Comparison of ENCODE assay signal across 9 mouse cellular contexts in genomic region chr17:7306278-7307196, GRCm38 (mm10). TPM values are rescaled to one million over a fixed set of nuclear protein-coding genes. Genes with fewer than 3 reads are reported as not detected.
DNase-seq lines count a peak whose midpoint lies in the region; ATAC-seq and TF ChIP-seq lines count a peak whose summit lies in the region.
"Not testable (repeated sequence)": the region's sequence is repeated elsewhere in the genome, so short reads cannot be mapped to it uniquely, and the experiment has no call there.
"Had no signal": no experiment of that assay in that cellular context is flagged by ENCODE, and none has a peak within 500 bp of the region (broad histone marks: within the 10 kb centered on the region; RNA-seq: fewer than 3 reads in every experiment).

No protein-coding gene starts in this region.

- TF ChIP-seq RAD21 in MEL (IDR thresholded peaks at IDR 0.05; ENCODE audit: low read depth, low read length): not testable (repeated sequence)

- H3K4me3 ChIP-seq in MEL (ENCODE audit: control insufficient read depth in 1 of 2, insufficient read depth in 1 of 2, low read depth in 2 of 2, low read length in 2 of 2); hindbrain, embryonic 12.5 days; limb, embryonic 14.5 days (replicated peaks; ENCODE audit: low read length); midbrain, embryonic 13.5 days (replicated peaks); stomach, embryonic 16.5 days (replicated peaks; ENCODE audit: low read length): not testable (repeated sequence)

- H3K4me1 ChIP-seq in MEL (ENCODE audit: control insufficient read depth in 1 of 2, insufficient read depth in 2 of 2, low read length in 2 of 2); hindbrain, embryonic 12.5 days; limb, embryonic 14.5 days (ENCODE audit: control insufficient read depth, insufficient read depth, low read length); midbrain, embryonic 13.5 days (replicated peaks); stomach, embryonic 16.5 days (ENCODE audit: control insufficient read depth, insufficient read depth, low read length): not testable (repeated sequence)

- not testable (repeated sequence) for H3K27me3 ChIP-seq in MEL (ENCODE audit: control insufficient read depth in 1 of 2, insufficient read depth in 2 of 2, low read length in 2 of 2); hindbrain, embryonic 12.5 days; limb, embryonic 14.5 days (ENCODE audit: control insufficient read depth, insufficient read depth, low read length); midbrain, embryonic 13.5 days; stomach, embryonic 16.5 days (ENCODE audit: control insufficient read depth, insufficient read depth, low read length)

- not testable (repeated sequence) for TF ChIP-seq POLR2A in MEL (IDR thresholded peaks at IDR 0.05; ENCODE audit: control insufficient read depth in 1 of 2, insufficient read depth in 1 of 2, low read depth in 1 of 2, low read length in 2 of 2, poor library complexity in 1 of 2); limb, embryonic 14.5 days (IDR thresholded peaks at IDR 0.05; ENCODE audit: borderline replicate concordance, extremely low read depth, insufficient read depth, insufficient read length)

- H3K4me2 ChIP-seq in hindbrain, embryonic 12.5 days (replicated peaks); limb, embryonic 14.5 days (replicated peaks; ENCODE audit: low read depth, low read length, severe bottlenecking); midbrain, embryonic 13.5 days (replicated peaks); stomach, embryonic 16.5 days (ENCODE audit: low read depth, low read length): not testable (repeated sequence)

- TF ChIP-seq CTCF in MEL (IDR thresholded peaks at IDR 0.05 in 2 of 3, conservative IDR thresholded peaks at IDR 0.05 in 1 of 3; ENCODE audit: control insufficient read depth in 1 of 3, insufficient read depth in 1 of 3, low read depth in 2 of 3, low read length in 3 of 3, poor library complexity in 1 of 3, severe bottlenecking in 1 of 3): not testable (repeated sequence)

- DNase-seq in MEL (ENCODE audit: low read depth, low spot score): peak; percentile 16
- peak; percentile 49 to 67 for DNase-seq in cerebellum, postnatal 14 days
- DNase-seq in frontal cortex, postnatal 36 days (ENCODE audit: low spot score in 2 of 2): peak; percentile 39 to 87
- peak; percentile 53 for DNase-seq in kidney, postnatal 14 days
- DNase-seq in limb, embryonic 14.5 days (ENCODE audit: low spot score): not testable (repeated sequence)

- H3K27ac ChIP-seq in MEL (ENCODE audit: control insufficient read depth, low read depth, low read length); hindbrain, embryonic 12.5 days; limb, embryonic 14.5 days (replicated peaks; ENCODE audit: low read depth, low read length); midbrain, embryonic 13.5 days; stomach, embryonic 16.5 days (ENCODE audit: low read length): not testable (repeated sequence)

- not testable (repeated sequence) for H3K79me2 ChIP-seq in MEL (ENCODE audit: control insufficient read depth, insufficient read depth, low read length, poor library complexity)

- peak; percentile 85 for ATAC-seq in hindbrain, embryonic 12.5 days (ENCODE audit: low FRiP score)
- peak; percentile 79 for ATAC-seq in limb, embryonic 14.5 days (ENCODE audit: low FRiP score, low read depth)
- peak; percentile 94 for ATAC-seq in midbrain, embryonic 13.5 days
- ATAC-seq in stomach, embryonic 16.5 days (ENCODE audit: insufficient read depth, low FRiP score): peak; percentile 76; the same call in 1 of the 2 replicates

- not testable (repeated sequence) for H3K9ac ChIP-seq in MEL (ENCODE audit: control insufficient read depth, low read depth, low read length, poor library complexity, severe bottlenecking); hindbrain, embryonic 12.5 days; limb, embryonic 14.5 days (ENCODE audit: low read depth, low read length, severe bottlenecking); midbrain, embryonic 13.5 days (replicated peaks); stomach, embryonic 16.5 days (ENCODE audit: low read length)

- not testable (repeated sequence) for H3K36me3 ChIP-seq in MEL (ENCODE audit: control insufficient read depth in 1 of 2, insufficient read depth in 2 of 2, low read length in 2 of 2); hindbrain, embryonic 12.5 days; limb, embryonic 14.5 days (ENCODE audit: control insufficient read depth, insufficient read depth, low read length); midbrain, embryonic 13.5 days; stomach, embryonic 16.5 days (ENCODE audit: control insufficient read depth, insufficient read depth, low read length)

- not testable (repeated sequence) for TF ChIP-seq EP300 in MEL (IDR thresholded peaks at IDR 0.05; ENCODE audit: low read depth in 1 of 2, low read length in 2 of 2)

- H3K9me3 ChIP-seq in MEL (replicated peaks; ENCODE audit: insufficient read depth, low read length); hindbrain, embryonic 12.5 days (replicated peaks); limb, embryonic 14.5 days (ENCODE audit: control insufficient read depth, low read length); midbrain, embryonic 13.5 days; stomach, embryonic 16.5 days (replicated peaks; ENCODE audit: control insufficient read depth, low read length): not testable (repeated sequence)

- 64% methylated on average over 8 of the region's 8 CpGs for WGBS in hindbrain, embryonic 12.5 days
- WGBS in limb, embryonic 14.5 days: 58% methylated on average over 7 of the region's 8 CpGs
- WGBS in midbrain, embryonic 13.5 days: 63% methylated on average over 8 of the region's 8 CpGs
- WGBS in stomach, embryonic 16.5 days: 58% methylated on average over 8 of the region's 8 CpGs

RNA-seq across cellular contexts. Expression of gene Tcp10a, which starts 17.9 kb away (rescaled TPM):
- total RNA-seq in MEL (2012; rRNA removed): not detected in 2 replicates
- not detected for polyA plus RNA-seq in MEL (2012; ENCODE audit: insufficient read depth in 1 of 2, insufficient read length in 2 of 2, low read depth in 1 of 2, low replicate concordance in 2 of 2, missing spikeins in 1 of 2)
- polyA plus RNA-seq in hindbrain, embryonic 12.5 days (2016; fragmentation: Nextera tagmentation; extraction: Ambion mirVana): not detected in 2 replicates
- polyA plus RNA-seq in limb, embryonic 14.5 days (2012; rRNA removed): not detected in 2 replicates
- polyA plus RNA-seq in limb, embryonic 14.5 days (2014; fragmentation: Nextera tagmentation; extraction: Ambion mirVana): not detected in 2 replicates
- not detected in 2 replicates for polyA plus RNA-seq in midbrain, embryonic 13.5 days (2015; fragmentation: Nextera tagmentation; extraction: Ambion mirVana)
- not detected in 2 replicates for polyA plus RNA-seq in stomach, embryonic 16.5 days (2015; fragmentation: Nextera tagmentation; extraction: Ambion mirVana)
- polyA plus RNA-seq: limb, embryonic 10.5 days had no signal

RNA-seq across cellular contexts. Expression of gene Ttll2, which starts 46.0 kb away (rescaled TPM):
- total RNA-seq in MEL (2012; rRNA removed): not detected in 2 replicates
- polyA plus RNA-seq in MEL (2012; ENCODE audit: insufficient read depth in 1 of 2, insufficient read length in 2 of 2, low read depth in 1 of 2, low replicate concordance in 2 of 2, missing spikeins in 1 of 2): not detected
- polyA plus RNA-seq in hindbrain, embryonic 12.5 days (2016; fragmentation: Nextera tagmentation; extraction: Ambion mirVana): not detected in 2 replicates
- not detected in 2 replicates for polyA plus RNA-seq in limb, embryonic 14.5 days (2012; rRNA removed)
- polyA plus RNA-seq in limb, embryonic 14.5 days (2014; fragmentation: Nextera tagmentation; extraction: Ambion mirVana): not detected in 2 replicates
- polyA plus RNA-seq in midbrain, embryonic 13.5 days (2015; fragmentation: Nextera tagmentation; extraction: Ambion mirVana): not detected in 2 replicates
- polyA plus RNA-seq in stomach, embryonic 16.5 days (2015; fragmentation: Nextera tagmentation; extraction: Ambion mirVana): not detected in 2 replicates
- polyA plus RNA-seq: limb, embryonic 10.5 days had no signal
